Comparison of ENCODE assay signal across 27 mouse cellular contexts in the genomic region with DNA sequence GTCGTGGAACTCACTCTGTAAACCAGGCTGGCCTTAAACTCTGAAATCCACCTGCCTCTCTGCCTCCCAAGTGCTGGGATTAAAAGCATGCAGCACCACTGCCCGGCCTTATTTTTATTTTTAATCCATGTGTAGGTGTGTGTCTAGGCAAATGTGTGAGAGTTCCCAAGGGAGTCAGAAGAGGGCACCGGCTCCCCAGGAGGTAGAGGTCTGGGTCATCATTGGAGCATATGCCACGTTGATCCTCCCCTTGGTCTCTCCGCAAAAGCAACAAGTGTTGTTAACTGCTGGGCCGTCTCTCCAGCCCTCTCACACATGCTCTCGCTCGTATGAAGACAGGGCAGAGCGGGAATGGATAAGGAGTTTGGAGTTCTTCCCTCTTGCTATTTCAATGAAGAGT. TPM values are rescaled to one million over a fixed set of nuclear protein-coding genes. Genes with fewer than 3 reads are reported as not detected.
DNase-seq lines count a peak whose midpoint lies in the region; ATAC-seq and TF ChIP-seq lines count a peak whose summit lies in the region.
"Had no signal": no experiment of that assay in that cellular context is flagged by ENCODE, and none has a peak within 500 bp of the region (broad histone marks: within the 10 kb centered on the region; RNA-seq: fewer than 3 reads in every experiment).

No protein-coding gene starts in this region.

- ATAC-seq in liver, embryonic 13.5 days (ENCODE audit: low read depth), result no peak
- ATAC-seq in megakaryocyte progenitor cell, adult 5-6 weeks (replicated peaks; ENCODE audit: poor library complexity), result no peak
- ATAC-seq: forebrain, embryonic 15.5 days; inflammation-experienced regulatory T-cells, adult 6 months; midbrain, embryonic 15.5 days had no signal

- no peaks in the 10 kb centered on the region for H3K27me3 ChIP-seq in liver, embryonic 13.5 days
- H3K27me3 ChIP-seq: forebrain, embryonic 15.5 days; limb, embryonic 13.5 days; midbrain, embryonic 15.5 days; neural tube, embryonic 12.5 days had no signal

- H3K4me3 ChIP-seq in liver, embryonic 13.5 days (replicated peaks), result no peak overlapping the region
- peak overlapping the region; percentile 36 to 44; a peak in 3 of 4 replicates for H3K4me3 ChIP-seq in ES-E14 (ENCODE audit: insufficient read depth in 1 of 2, low read depth in 1 of 2, low read length in 2 of 2, poor library complexity in 1 of 2, severe bottlenecking in 1 of 2)
- H3K4me3 ChIP-seq: embryonic facial prominence, embryonic 10.5 days; forebrain, embryonic 15.5 days; heart, embryonic 10.5 days; limb, embryonic 13.5 days; midbrain, embryonic 15.5 days; neural tube, embryonic 12.5 days had no signal

- WGBS in liver, embryonic 13.5 days (ENCODE audit: insufficient replicate concordance), result 71% methylated on average over 9 of the region's 9 CpGs

- in situ Hi-C loops in ES-E14 (cut with MboI; ENCODE audit: low sequenced_read_pairs in 2 of 2, unreplicated experiment in 2 of 2), result no loop called here

- peak overlapping the region; percentile 9; the same call in 1 of the 2 replicates for H3K27ac ChIP-seq in liver, embryonic 13.5 days
- H3K27ac ChIP-seq in ES-E14 (ENCODE audit: insufficient read depth, low read depth, low read length, poor library complexity, severe bottlenecking), result peak overlapping the region; percentile 82
- H3K27ac ChIP-seq: embryonic facial prominence, embryonic 10.5 days; forebrain, embryonic 15.5 days; heart, embryonic 10.5 days; hindbrain, embryonic 14.5 days; limb, embryonic 13.5 days; midbrain, embryonic 15.5 days; neural tube, embryonic 12.5 days had no signal

- peak; percentile 3 for DNase-seq in adrenal gland, postnatal 25 days
- no peak for DNase-seq in adrenal gland, postnatal 4 days (ENCODE audit: low spot score in 2 of 2)
- DNase-seq in liver, embryonic 13.5 days, result no peak
- no peak for DNase-seq in liver
- no peak for DNase-seq in ES-E14 (ENCODE audit: low read depth, low spot score)
- no peak for DNase-seq in layer of hippocampus, adult 18-20 months (ENCODE audit: low spot score in 2 of 2)
- DNase-seq: cerebellum, adult 11-12 months; cerebellum, postnatal 10 days; gastrocnemius, postnatal 10 days; heart, postnatal 4 days; kidney, adult 8-10 months; layer of hippocampus, adult 9-11 months; lung, adult 2 months; lung, postnatal 36 days; right cerebral cortex, postnatal 14 days; spleen, adult 18-20 months; thymus, adult 18-20 months; thymus, postnatal 4 days had no signal

- no peak overlapping the region for H3K9ac ChIP-seq in liver, embryonic 13.5 days
- H3K9ac ChIP-seq in ES-E14 (ENCODE audit: insufficient read depth, low read depth, low read length, poor library complexity, severe bottlenecking), result peak overlapping the region; percentile 66
- H3K9ac ChIP-seq: forebrain, embryonic 15.5 days; hindbrain, embryonic 14.5 days; limb, embryonic 13.5 days; midbrain, embryonic 15.5 days; neural tube, embryonic 12.5 days had no signal

- H3K36me3 ChIP-seq in liver, embryonic 13.5 days, result no peaks in the 10 kb centered on the region
- no peaks in the 10 kb centered on the region for H3K36me3 ChIP-seq in ES-E14 (ENCODE audit: control insufficient read depth, insufficient read depth, low read length, poor library complexity, severe bottlenecking)
- H3K36me3 ChIP-seq: embryonic facial prominence, embryonic 10.5 days; forebrain, embryonic 15.5 days; heart, embryonic 10.5 days; limb, embryonic 13.5 days; midbrain, embryonic 15.5 days; neural tube, embryonic 12.5 days had no signal

- H3K4me1 ChIP-seq in liver, embryonic 13.5 days (replicated peaks), result peaks cover 15% of the 10 kb centered on the region
- peaks cover 6 to 9% of the 10 kb centered on the region in 2 experiments; a peak in 3 of 4 replicates for H3K4me1 ChIP-seq in ES-E14 (ENCODE audit: control insufficient read depth in 2 of 2, insufficient read depth in 2 of 2, low read length in 2 of 2, poor library complexity in 1 of 2)
- H3K4me1 ChIP-seq: embryonic facial prominence, embryonic 10.5 days; forebrain, embryonic 15.5 days; heart, embryonic 10.5 days; limb, embryonic 13.5 days; midbrain, embryonic 15.5 days; neural tube, embryonic 12.5 days had no signal

- no peak overlapping the region for H3K4me2 ChIP-seq in liver, embryonic 13.5 days
- H3K4me2 ChIP-seq: forebrain, embryonic 15.5 days; hindbrain, embryonic 14.5 days; limb, embryonic 13.5 days; midbrain, embryonic 15.5 days; neural tube, embryonic 12.5 days had no signal

- no peaks in the 10 kb centered on the region for H3K9me3 ChIP-seq in liver, embryonic 13.5 days (replicated peaks)
- H3K9me3 ChIP-seq in ES-E14 (ENCODE audit: control insufficient read depth, insufficient read depth, low read depth, low read length), result no peaks in the 10 kb centered on the region
- H3K9me3 ChIP-seq: embryonic facial prominence, embryonic 10.5 days; forebrain, embryonic 15.5 days; heart, embryonic 10.5 days; limb, embryonic 13.5 days; midbrain, embryonic 15.5 days; neural tube, embryonic 12.5 days had no signal

TF ChIP-seq in ES-E14, 5 proteins besides CTCF, POLR2A, EP300 and RAD21:
- TF ChIP-seq CHD2 (IDR thresholded peaks at IDR 0.05; ENCODE audit: low read depth, low read length), result no peak
- no peak for TF ChIP-seq MAFK (IDR thresholded peaks at IDR 0.05; ENCODE audit: insufficient read depth, low read depth, low read length)
TF ChIP-seq in ES-E14: peak in this region for 0.

RNA-seq across cellular contexts. Expression of a gene that starts 10.4 kb away (rescaled TPM):
- 1.9 and 6.0 TPM in 2 replicates for total RNA-seq in adrenal gland, postnatal 25 days (2021)
- total RNA-seq in adrenal gland, postnatal 4 days (2021), result 1 to 10 TPM; 4.8 to 5.5 TPM
- polyA plus RNA-seq in liver, embryonic 13.5 days (2015; fragmentation: Nextera tagmentation; extraction: Ambion mirVana), result 0.31 and 1.0 TPM in 2 replicates
- total RNA-seq in ES-E14 (2012; rRNA removed), result 1.1 and 2.9 TPM in 2 replicates
- total RNA-seq in layer of hippocampus, adult 18-20 months (2021), result 1 to 10 TPM; 4.2 to 4.5 TPM
- 1.3 TPM in 1 of 2 replicates, not detected in the other for total RNA-seq in megakaryocyte progenitor cell, adult 5-6 weeks (2015)
- total RNA-seq in megakaryocyte progenitor cell, adult 5-6 weeks (2017), result 0.29 and 0.84 TPM in 2 replicates

RNA-seq across cellular contexts. Expression of a gene that starts 20.4 kb away (rescaled TPM):
- total RNA-seq in adrenal gland, postnatal 25 days (2021), result 3.1 and 3.2 TPM in 2 replicates
- 1 to 10 TPM; 3.7 to 4.2 TPM for total RNA-seq in adrenal gland, postnatal 4 days (2021)
- 0.18 and 0.22 TPM in 2 replicates for polyA plus RNA-seq in liver, embryonic 13.5 days (2015; fragmentation: Nextera tagmentation; extraction: Ambion mirVana)
- total RNA-seq in ES-E14 (2012; rRNA removed), result 6.4 and 7.2 TPM in 2 replicates
- total RNA-seq in layer of hippocampus, adult 18-20 months (2021), result 10 to 100 TPM; 18.7 to 20.0 TPM
- total RNA-seq in megakaryocyte progenitor cell, adult 5-6 weeks (2015), result 0.12 TPM in 1 of 2 replicates, not detected in the other
- total RNA-seq in megakaryocyte progenitor cell, adult 5-6 weeks (2017), result 0.14 and 0.33 TPM in 2 replicates

RNA-seq across cellular contexts. Expression of a gene that starts 23.0 kb away (rescaled TPM):
- 27.7 and 30.8 TPM in 2 replicates for total RNA-seq in adrenal gland, postnatal 25 days (2021)
- 10 to 100 TPM; 28.0 to 31.6 TPM for total RNA-seq in adrenal gland, postnatal 4 days (2021)
- polyA plus RNA-seq in liver, embryonic 13.5 days (2015; fragmentation: Nextera tagmentation; extraction: Ambion mirVana), result 22.9 and 29.4 TPM in 2 replicates
- 48.1 and 58.9 TPM in 2 replicates for total RNA-seq in ES-E14 (2012; rRNA removed)
- 10 to 100 TPM; 43.5 to 44.2 TPM for total RNA-seq in layer of hippocampus, adult 18-20 months (2021)
- 60.1 and 72.6 TPM in 2 replicates for total RNA-seq in megakaryocyte progenitor cell, adult 5-6 weeks (2015)
- 25.7 and 34.0 TPM in 2 replicates for total RNA-seq in megakaryocyte progenitor cell, adult 5-6 weeks (2017)

RNA-seq across cellular contexts. Expression of a gene that starts 23.2 kb away (rescaled TPM):
- total RNA-seq in adrenal gland, postnatal 25 days (2021), result 1.8 and 2.1 TPM in 2 replicates
- 1 to 10 TPM; 2.9 to 3.1 TPM for total RNA-seq in adrenal gland, postnatal 4 days (2021)
- 1.00 and 1.1 TPM in 2 replicates for polyA plus RNA-seq in liver, embryonic 13.5 days (2015; fragmentation: Nextera tagmentation; extraction: Ambion mirVana)
- total RNA-seq in ES-E14 (2012; rRNA removed), result 15.7 and 16.6 TPM in 2 replicates
- 1 to 10 TPM; 5.6 to 6.3 TPM for total RNA-seq in layer of hippocampus, adult 18-20 months (2021)
- 3.2 and 4.2 TPM in 2 replicates for total RNA-seq in megakaryocyte progenitor cell, adult 5-6 weeks (2015)
- total RNA-seq in megakaryocyte progenitor cell, adult 5-6 weeks (2017), result 2.4 and 2.8 TPM in 2 replicates

RNA-seq across cellular contexts. Expression of a gene that starts 31.5 kb away (rescaled TPM):
- total RNA-seq in adrenal gland, postnatal 25 days (2021), result 798 and 898 TPM in 2 replicates
- total RNA-seq in adrenal gland, postnatal 4 days (2021), result 100 to 1,000 TPM; 579 to 625 TPM
- polyA plus RNA-seq in liver, embryonic 13.5 days (2015; fragmentation: Nextera tagmentation; extraction: Ambion mirVana), result 596 and 645 TPM in 2 replicates
- 738 and 874 TPM in 2 replicates for total RNA-seq in ES-E14 (2012; rRNA removed)
- 100 to 1,000 TPM; 479 to 483 TPM for total RNA-seq in layer of hippocampus, adult 18-20 months (2021)
- total RNA-seq in megakaryocyte progenitor cell, adult 5-6 weeks (2015), result 404 and 447 TPM in 2 replicates
- 176 and 233 TPM in 2 replicates for total RNA-seq in megakaryocyte progenitor cell, adult 5-6 weeks (2017)
